Comparison of ENCODE assay signal across 9 mouse cellular contexts in the genomic region with DNA sequence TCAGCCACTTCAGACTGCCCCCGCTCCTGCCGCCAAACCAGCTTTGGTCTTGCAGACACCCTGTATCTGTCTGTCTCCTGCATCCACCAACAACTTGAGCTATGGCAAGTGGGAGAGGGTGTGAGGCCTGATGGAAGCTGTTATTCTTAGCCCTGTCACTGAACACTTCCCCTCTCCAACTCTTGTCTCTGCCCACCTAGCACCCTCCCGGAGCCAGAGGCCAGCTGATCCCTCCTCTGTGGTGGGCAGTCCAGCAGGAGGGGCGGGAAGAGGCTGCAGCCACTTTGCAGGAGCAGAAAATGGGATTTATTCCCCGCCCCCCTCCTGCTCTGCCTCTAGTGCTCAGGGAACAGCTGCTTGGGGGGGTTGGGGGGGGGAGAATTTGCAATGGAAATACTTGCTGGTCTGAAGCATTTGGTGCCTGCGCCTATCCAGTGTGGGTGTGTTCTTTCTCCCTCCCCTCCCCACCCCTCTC.
DNase-seq lines count a peak whose midpoint lies in the region; ATAC-seq lines count a peak whose summit lies in the region.
"Had no signal": no experiment of that assay in that cellular context is flagged by ENCODE, and none has a peak within 500 bp of the region (broad histone marks: within the 10 kb centered on the region; RNA-seq: fewer than 3 reads in every experiment).

No protein-coding gene starts in this region.

- intact Hi-C loops in left cerebral cortex, postnatal 14 days (cut with DNase I), result no loop called here

- peak; percentile 74 for ATAC-seq in heart, embryonic 11.5 days (replicated peaks; ENCODE audit: insufficient number of reproducible peaks, low FRiP score, low TSS enrichment)
- ATAC-seq in neural tube, embryonic 13.5 days (ENCODE audit: low read depth), result 0 out of 2 replicates have a peak, but pooled peaks have one; percentile 18

- H3K27ac ChIP-seq in heart, embryonic 11.5 days (ENCODE audit: low read depth, low read length), result peak overlapping the region; percentile 88
- no peak overlapping the region for H3K27ac ChIP-seq in neural tube, embryonic 13.5 days (replicated peaks)

- 19% methylated on average over 6 of the region's 6 CpGs for WGBS in heart, embryonic 11.5 days (ENCODE audit: insufficient replicate concordance)
- WGBS in neural tube, embryonic 13.5 days, result 54% methylated on average over 6 of the region's 6 CpGs

- no peaks in the 10 kb centered on the region for H3K27me3 ChIP-seq in heart, embryonic 11.5 days (ENCODE audit: control insufficient read depth, insufficient read depth, low read length)
- H3K27me3 ChIP-seq in neural tube, embryonic 13.5 days, result no peaks in the 10 kb centered on the region

- H3K4me2 ChIP-seq in heart, embryonic 11.5 days, result peak overlapping the region; percentile 47; the same call in 1 of the 2 replicates
- H3K4me2 ChIP-seq in neural tube, embryonic 13.5 days, result no peak overlapping the region

- H3K36me3 ChIP-seq in heart, embryonic 11.5 days (ENCODE audit: control insufficient read depth, insufficient read depth, low read length), result no peaks in the 10 kb centered on the region
- H3K36me3 ChIP-seq in neural tube, embryonic 13.5 days, result no peaks in the 10 kb centered on the region

- peaks cover 47% of the 10 kb centered on the region for H3K4me1 ChIP-seq in heart, embryonic 11.5 days (ENCODE audit: control insufficient read depth, insufficient read depth, low read length)
- H3K4me1 ChIP-seq in neural tube, embryonic 13.5 days (replicated peaks), result peaks cover 44% of the 10 kb centered on the region

- no peak overlapping the region for H3K9ac ChIP-seq in heart, embryonic 11.5 days (ENCODE audit: low read depth, low read length)
- H3K9ac ChIP-seq in neural tube, embryonic 13.5 days, result no peak overlapping the region

- no peaks in the 10 kb centered on the region for H3K9me3 ChIP-seq in heart, embryonic 11.5 days (replicated peaks; ENCODE audit: control insufficient read depth, low read length)
- H3K9me3 ChIP-seq in neural tube, embryonic 13.5 days, result no peaks in the 10 kb centered on the region

- no peak for DNase-seq in heart, adult 18-20 months
- DNase-seq in neural tube, embryonic 10.5 days (ENCODE audit: extremely low spot score, low spot score), result no peak
- DNase-seq in left cerebral cortex, postnatal 14 days (ENCODE audit: low spot score in 2 of 2), result peak; percentile 48 to 59
- peak; percentile 47 for DNase-seq in right cerebral cortex, postnatal 14 days
- DNase-seq in layer of hippocampus, postnatal 10 days (ENCODE audit: low spot score in 2 of 2), result no peak
- no peak for DNase-seq in cerebellum, postnatal 25 days
- DNase-seq: cerebellum, adult 2 months had no signal

- H3K4me3 ChIP-seq in heart, embryonic 11.5 days (ENCODE audit: low read depth, low read length), result no peak overlapping the region
- no peak overlapping the region for H3K4me3 ChIP-seq in neural tube, embryonic 13.5 days

Comparison
In these comparisons a context has a peak if more than half of its experiments do, and no peak if none do; other contexts are left out.
1. DNase-seq: peak in left cerebral cortex, postnatal 14 days (2 of 2) and right cerebral cortex, postnatal 14 days (single experiment); none in heart, adult 18-20 months (0 of 2), neural tube, embryonic 10.5 days (single experiment), layer of hippocampus, postnatal 10 days (0 of 2) and cerebellum, postnatal 25 days (0 of 2).